Mouse (Mus musculus) layer of hippocampus, postnatal 10 days (tissue): Measurements from ENCODE around the gene Dnm3. TPM values are rescaled to one million over a fixed set of nuclear protein-coding genes. Genes with fewer than 3 reads are reported as not detected.

Experiments used
- DNase-seq, 2 experiments: peaks; one replicate each; pipeline ENCODE4 v3.0.0; 2021; ENCODE audit warnings: low spot score in 2 of 2
- total RNA-seq, 2 experiments: library from RNA; stranded (reverse); gene quantifications; 2 replicates each; pipeline ENCODE4 v1.2.3; 2021

The Dnm3 gene
- total RNA-seq, 2 experiments from 2014 or later = 65.9 to 73.9 TPM

DNA sequence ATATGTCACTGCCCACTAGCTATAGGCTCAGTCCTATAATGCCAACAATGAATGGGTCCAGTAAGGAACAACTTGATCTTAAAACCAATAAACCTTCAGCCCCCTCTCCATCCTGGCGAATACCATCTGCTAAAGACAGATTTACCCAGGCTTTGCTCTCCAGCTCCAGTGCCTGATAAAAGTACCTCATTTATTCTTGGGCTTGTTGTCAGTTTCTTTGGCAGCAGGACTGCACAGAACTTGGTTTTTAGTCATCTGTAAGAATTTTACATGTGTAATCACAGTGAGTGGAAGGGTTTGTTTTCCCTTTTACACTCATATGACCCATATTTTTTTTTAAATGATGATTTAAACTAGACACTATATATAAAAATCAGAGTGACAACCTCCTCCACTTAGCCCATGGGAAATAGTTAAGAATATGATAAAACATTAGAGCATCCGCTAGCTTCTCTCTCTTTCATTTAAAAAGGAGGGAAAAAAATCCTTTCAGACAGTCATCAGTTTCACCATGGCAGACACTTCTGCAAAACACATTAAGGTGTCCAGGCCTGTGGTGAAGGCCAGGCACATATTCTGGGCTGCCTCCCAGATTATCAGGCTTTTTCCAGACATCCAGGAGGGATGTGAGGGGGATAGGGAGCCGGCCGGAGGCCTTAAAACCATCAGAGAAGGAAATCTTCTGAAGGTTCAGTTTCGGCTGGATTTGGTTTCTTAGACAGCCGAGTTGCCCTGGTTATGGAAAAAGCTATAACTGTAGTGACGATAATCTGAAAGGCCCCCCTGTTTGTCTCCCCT, 313.9 kb downstream of the Dnm3 start:
- DNase-seq = no peak

GRCm38 (mm10) chr1:162162677-162163076, 315.2 kb downstream of the Dnm3 start:
- no peak for DNase-seq

DNA sequence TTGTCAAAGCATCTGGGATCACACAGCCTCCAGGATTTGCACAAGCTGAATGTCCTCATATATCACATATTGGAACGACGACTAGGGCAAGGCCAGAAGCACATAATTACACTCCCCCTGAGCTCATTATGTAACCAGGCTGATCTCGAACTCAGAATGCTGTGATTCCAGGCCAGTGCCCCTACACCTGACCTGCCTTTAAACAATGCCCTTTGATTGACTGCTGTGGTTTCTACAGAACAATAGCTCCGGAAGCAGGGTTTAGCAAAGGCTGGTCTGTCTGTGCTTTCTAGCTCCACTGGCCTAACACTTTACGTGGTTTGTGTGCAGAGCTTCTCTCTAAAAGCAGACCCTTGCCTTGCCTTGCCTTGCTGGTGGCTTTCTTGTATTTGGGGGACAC, 315.6 kb downstream of the Dnm3 start:
- no peak for DNase-seq

DNA sequence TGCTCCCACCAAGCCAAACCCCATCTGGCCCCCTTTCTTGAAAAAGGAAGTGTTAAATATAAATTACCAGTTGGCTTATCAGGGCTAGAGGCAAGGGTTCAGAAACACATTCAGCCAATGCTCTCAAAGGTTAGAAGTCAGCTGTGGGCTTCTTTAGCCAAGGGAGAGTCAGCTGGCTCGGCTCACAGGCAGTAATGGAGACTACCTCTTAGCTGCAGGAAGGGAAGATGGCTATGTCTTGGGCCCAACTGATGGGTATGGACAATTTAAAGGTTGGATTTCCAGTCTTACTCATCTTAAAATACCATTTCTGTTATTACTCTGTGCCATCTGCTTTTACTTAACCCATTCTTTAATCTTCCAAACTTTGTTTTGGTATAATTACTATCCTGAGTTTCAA, 317.1 kb downstream of the Dnm3 start:
- no peak for DNase-seq

DNA sequence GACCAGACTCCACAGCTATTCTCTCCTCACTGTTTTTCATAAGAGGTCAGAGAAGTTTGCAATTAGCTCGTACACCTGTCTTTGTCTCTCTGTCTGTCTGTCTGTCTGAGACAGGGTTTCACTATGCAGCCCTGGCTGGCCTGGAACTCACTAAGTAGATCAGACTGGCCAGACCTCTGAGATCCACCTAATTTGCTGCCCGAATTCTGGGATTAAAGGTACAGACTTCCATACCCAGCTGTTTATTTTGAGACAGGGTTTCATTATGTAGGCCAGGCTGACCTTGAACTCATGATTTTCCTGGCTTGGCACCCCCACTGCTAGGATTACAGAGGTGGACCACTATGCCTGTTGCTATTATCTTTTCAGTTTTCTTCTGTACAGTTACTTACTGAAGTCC, 319.3 kb downstream of the Dnm3 start:
- no peak for DNase-seq

DNA sequence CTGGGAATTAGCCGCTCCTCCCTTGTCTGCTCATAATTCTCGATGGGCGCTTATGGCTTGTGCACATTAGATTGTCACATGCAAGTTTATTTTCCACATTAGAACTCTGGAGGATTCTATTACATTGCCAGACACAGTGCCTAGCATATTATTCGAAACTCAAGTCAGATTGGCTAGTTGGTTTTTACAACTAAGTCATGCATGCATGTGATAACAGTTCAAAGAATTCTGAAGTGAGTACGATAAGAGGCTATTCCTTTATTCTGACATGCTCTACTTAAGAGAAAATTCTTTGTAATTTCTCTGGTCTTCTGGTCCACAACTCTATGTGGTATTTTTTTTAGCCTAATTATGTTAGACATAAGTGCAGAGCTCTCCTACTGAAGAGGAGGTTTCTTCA, 320.2 kb downstream of the Dnm3 start:
- no peak for DNase-seq

DNA sequence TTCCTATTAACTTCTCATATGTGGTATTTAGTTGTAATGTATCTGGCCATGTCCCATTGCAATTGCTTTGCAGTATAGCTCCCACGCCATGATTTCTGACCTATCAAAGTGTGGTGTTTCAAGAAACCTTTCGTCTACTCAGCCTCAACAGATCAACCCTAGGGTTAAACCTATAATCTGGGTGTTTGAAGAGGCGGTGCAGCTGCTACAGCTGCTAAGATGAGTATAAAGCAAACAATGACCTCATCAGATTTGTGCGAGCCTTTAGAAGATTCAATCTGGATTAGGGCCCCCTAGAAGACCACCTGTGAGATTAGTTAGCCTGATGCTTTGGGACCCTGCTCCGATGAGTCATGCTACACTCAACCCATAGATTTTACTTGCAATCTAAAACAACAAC, 321.0 kb downstream of the Dnm3 start:
- DNase-seq = no peak

DNA sequence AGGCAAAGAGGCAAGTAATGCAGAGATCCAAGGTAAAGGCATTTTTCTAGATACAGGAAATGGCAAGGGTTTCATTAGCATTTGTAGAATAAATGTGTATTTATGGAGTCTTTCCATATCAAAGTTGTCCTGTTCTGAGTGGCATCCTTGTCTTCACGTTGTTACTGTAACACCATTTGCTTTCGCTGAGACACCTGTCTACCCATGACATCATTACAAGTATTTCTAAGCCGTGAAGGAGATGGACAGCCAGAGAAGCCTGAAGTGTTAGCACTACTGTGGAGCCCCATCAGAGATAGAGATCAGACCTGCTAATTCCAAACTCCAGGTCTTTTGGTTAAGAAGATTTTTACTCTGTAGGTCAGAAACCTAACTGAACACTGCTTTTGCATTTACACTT, 322.3 kb downstream of the Dnm3 start:
- DNase-seq = no peak

GRCm38 (mm10) chr1:162153118-162153517, 324.7 kb downstream of the Dnm3 start:
- no peak for DNase-seq

DNA sequence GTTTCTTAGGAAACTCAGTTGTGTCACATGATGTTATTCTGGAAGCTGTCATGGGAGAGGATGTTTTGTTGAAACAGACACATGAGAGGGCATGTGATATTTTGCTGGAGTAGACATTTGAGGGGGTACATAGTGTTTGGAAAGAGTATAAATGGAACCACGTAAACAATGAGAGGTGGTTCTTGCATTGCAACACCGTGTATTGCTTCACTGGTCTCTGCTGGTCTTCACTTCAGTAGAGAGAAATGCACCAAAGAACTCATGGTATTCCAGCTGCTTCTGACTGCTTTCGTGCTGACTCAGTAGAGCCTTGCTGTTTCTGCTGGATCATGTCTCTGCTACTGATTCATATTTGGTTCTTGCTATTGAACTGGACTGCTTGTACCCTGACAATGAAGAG, 328.1 kb downstream of the Dnm3 start:
- DNase-seq = no peak

DNA sequence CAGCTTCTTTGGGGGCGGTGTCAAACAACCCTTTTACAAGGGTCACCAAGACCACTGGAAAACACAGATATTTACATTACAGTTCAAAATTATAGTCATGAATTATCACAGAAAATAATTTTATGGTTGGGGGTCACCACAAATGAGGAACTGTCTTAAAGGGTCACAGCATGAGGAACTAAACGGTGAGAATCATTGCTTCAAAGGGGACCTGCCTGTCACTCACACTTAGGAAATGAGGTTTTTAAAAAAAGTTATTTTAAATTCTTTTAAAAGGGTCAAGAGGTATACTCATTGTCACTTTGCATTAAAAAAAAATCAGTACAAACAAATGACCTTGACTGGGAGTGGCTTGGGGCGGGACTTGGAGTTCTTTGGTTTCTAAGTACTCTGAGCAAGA, 330.3 kb downstream of the Dnm3 start:
- no peak for DNase-seq

DNA sequence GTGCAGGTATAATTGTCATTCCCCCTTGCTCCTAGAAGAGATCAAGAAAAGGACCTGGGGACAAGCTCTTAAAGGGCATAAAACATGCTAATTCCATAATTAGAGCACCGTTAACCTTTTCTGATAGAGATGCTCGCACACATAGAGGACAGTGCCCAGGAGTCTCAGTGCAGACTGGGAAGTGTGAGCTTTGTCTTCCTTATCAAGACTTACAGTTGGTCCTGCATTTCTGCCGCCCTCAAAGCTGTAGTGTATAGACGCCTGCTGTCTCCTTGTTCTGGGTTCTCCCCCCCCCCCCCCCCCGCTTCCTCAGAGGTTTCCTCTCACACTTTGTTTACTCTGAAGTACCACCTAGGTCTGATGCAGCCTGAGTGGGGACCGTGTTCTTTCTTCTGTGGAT, 332.1 kb downstream of the Dnm3 start:
- no peak for DNase-seq

DNA sequence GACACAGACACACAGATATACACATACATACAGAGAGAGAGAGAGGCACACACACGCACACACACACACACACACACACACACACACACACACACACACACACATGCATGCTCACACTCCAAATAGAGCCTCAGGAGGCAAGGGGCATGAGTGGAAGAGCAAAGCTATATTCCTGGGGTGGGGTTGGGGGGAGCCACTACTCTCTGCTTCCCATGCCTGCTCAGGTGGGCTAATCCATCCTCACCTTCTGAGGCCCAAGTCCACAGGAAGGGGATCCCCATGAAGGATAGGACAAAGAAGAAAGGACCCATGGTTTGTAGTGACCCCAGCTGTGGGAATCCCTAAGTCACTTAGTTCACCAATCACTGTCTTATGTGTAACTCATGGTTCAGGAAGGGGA, 332.8 kb downstream of the Dnm3 start:
- DNase-seq = no peak

DNA sequence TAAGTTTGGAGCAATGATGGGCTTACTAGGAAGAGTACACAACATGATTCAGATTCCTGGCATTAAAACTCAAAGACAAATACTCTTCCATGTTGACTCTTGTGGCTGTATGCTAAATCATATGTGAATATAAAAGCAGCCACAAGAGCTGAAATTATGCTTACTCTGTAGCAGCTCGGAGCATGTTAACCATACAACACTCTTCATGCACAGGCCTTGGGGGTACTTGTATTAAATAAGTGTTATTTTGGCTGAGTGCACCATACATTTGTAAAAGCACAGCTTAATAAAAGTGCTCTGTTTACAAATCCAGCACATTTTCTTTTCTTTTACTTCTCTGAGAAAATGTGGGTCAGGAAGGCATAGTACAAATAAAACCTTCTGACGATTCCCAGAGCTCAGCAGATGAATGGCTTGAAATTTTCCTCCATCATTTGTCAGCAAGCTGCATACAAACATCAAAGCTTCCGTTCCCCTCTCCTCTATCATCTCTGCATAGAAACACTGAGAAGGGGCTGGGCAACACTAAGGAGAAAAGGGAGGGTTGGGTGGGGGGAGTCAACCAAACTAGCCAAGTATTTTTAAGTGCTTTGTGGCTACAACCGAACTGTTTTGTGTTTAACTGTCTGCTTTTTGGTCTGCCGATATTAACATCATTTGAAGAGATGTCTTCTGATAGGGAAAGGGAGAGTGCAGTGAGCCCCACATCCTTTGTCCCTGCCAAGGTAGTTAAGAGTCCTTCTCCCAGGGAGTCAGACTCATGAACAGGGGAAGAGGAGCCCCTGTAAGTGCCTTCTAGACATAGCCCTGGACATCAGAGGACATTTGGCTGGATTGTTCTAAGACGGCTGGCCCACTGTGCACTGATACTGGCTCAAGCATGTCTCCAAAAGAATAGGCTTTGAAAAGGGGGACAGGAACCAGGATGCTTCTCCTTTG, 333.6 kb downstream of the Dnm3 start:
- no peak for DNase-seq

GRCm38 (mm10) chr1:162142285-162142684, 335.5 kb downstream of the Dnm3 start:
- peak; percentile 15 to 21 for DNase-seq

GRCm38 (mm10) chr1:162136328-162136727, 341.5 kb downstream of the Dnm3 start:
- DNase-seq = no peak

GRCm38 (mm10) chr1:162135451-162136213, 342.2 kb downstream of the Dnm3 start:
- DNase-seq = no peak

DNA sequence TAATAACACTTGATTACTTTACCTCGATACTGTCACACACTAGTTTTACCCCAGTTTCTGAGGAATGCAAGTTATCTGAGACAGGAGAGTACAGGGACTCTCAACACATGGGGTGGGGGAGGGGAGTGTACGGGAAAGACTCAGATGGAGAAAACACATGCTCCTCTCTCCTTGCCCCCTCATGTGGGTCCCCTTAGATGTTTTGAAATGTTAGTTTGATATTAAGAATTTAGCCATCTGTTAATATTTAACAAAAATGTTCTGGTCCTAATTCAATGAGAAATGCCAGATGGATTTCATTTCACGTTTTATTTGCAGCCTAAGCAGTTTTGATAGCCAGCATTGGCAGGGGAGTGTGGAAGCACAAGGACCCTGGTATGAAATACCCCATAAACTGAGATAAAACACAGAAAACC, 343.2 kb downstream of the Dnm3 start:
- no peak for DNase-seq

DNA sequence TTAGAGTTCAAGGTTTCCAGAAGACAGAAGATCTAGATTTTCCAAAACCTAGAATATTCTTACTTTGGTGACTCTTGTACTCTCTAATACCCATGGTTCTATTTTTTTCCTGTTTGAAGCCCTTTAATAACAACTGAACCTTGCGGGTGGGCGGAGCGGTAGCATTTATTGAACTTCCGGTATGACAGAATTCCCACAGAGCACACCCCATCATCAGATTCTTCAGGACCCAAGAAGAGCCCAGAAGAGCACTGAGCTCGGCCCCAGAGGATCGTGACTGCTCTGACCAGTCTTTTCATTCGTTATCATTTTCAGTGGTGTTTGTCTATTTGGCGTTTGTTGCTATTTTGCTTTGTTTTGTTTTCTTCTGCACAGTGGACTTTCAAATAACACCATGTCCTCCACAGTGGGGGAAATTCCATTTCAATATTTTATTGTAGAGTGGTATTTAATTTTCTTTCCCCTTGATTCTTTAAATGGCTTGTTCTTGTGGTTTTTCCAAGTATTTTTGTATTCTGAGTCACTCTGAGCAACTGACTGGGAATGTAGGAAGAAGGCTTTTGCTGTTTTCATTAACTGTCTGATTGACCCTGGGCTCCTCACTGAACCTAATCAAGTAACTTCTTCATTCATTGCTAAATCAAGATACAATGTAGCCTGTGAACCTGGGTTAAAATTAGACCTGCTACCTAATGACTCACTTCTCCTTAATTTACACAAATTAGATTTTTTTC, 344.8 kb downstream of the Dnm3 start:
- no peak for DNase-seq

DNA sequence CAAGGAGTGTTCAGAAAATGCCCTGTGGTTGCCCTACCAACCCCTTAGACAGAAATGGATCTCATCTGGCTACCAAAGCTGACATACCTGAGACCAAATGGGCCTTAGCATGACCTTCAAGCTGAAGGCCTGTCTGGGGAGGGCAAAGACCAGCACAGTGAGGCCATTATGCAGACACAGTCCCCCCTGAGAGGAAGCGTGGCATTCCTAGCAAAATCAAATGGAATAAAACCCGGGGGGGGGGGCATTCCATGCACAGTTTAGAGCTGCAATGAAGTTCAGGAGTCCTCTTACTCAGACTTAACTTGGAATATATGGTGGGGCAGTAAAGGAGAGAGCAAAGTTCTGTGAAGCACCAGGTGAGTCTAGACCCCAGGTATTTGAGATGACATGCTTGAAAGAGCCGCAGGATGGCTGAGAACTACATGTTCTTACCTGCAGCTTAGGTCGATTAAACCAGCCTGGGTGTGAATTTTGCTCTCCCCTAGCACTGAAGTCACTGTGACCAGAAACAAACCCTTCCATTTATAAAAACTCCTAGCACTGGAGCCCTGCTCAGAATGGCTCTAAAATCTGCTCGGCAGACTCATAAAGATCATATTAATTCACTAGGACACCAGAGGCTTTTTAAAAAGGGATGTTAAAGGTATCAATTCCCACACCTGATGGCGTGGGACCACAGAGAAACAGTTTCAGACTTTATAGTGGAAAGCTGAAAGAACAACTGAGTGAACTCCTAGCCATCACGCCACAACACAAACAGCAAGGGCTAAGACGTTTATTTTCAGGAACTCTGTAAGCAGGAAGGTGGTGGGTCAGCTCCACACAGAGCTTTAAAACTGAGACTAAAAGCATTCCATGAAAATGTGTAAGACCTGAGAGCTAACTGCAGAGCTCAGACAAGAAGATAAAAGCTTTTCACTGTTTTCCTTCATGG, 350.7 kb downstream of the Dnm3 start:
- DNase-seq = no peak
